Mouse (Mus musculus) small intestine, adult 2 months (tissue): ENCODE measurements around the gene Ift81. TPM values are rescaled to one million over a fixed set of nuclear protein-coding genes. Genes with fewer than 3 reads are reported as not detected.
A peak's percentile ranks its signal among the peaks of the same experiment; 100 is the strongest.

Experiments used
- H3K27ac ChIP-seq: fragments of 200-500 bp; 2 replicates; pipeline ENCODE4 v1.5.1; 2012; ENCODE audit warnings: low read depth, low read length, control low read depth, inconsistent platforms; ENCODE audit not compliant: insufficient read depth
- H3K27me3 ChIP-seq: fragments of 200-500 bp; 2 replicates; pipeline ENCODE4 v1.6.1; 2012; ENCODE audit warnings: mild to moderate bottlenecking, moderate library complexity, low read length, inconsistent platforms; ENCODE audit not compliant: control insufficient read depth, insufficient read depth
- H3K36me3 ChIP-seq: fragments of 200-500 bp; 2 replicates; pipeline ENCODE4 v1.6.1; 2012; ENCODE audit warnings: mild to moderate bottlenecking, low read length, control low read depth, inconsistent platforms; ENCODE audit not compliant: control insufficient read depth, insufficient read depth
- H3K4me1 ChIP-seq: fragments of 200-500 bp; 2 replicates; pipeline ENCODE4 v1.6.1; 2012; ENCODE audit warnings: low read length, inconsistent platforms, mixed read lengths; ENCODE audit not compliant: control insufficient read depth, insufficient read depth, insufficient read length
- H3K4me3 ChIP-seq: fragments of 200-500 bp; 2 replicates; pipeline ENCODE4 v1.5.1; 2012; ENCODE audit warnings: low read depth, mild to moderate bottlenecking, control low read depth, inconsistent platforms, low read length, moderate library complexity
- CTCF ChIP-seq: fragments of 200-500 bp; IDR thresholded peaks from 2 replicates; pipeline ENCODE4 v1.5.1; 2012; ENCODE audit warnings: low read depth, mild to moderate bottlenecking, control low read depth, inconsistent platforms, low read length, moderate library complexity, mixed read lengths; ENCODE audit not compliant: insufficient replicate concordance, insufficient read length; ENCODE audit errors: extremely low read depth
- POLR2A ChIP-seq: fragments of 200-500 bp; IDR thresholded peaks from 2 replicates; pipeline ENCODE4 v1.6.1; 2012; ENCODE audit warnings: low read depth, mild to moderate bottlenecking, control low read depth, inconsistent platforms, low read length, moderate library complexity
- WGBS: fragments of 180-500 bp; shearing (Covaris S2); methylation state at CpG from one replicate; pipeline ENCODE4 v1.1.7; 2018; 5-methylcytosine and 5-hydroxymethylcytosine counted together
- polyA plus RNA-seq: library from polyadenylated mRNA; depleted of rRNA; stranded (reverse); fragments of >200 nt; gene quantifications from 2 replicates; pipeline ENCODE4 v1.2.3, GENCODE M21; 2012

Gene Ift81
- polyA plus RNA-seq, 1 experiment = 0.15 TPM

- no peaks in the 10 kb centered on the region for H3K36me3 ChIP-seq
- H3K27ac ChIP-seq = peak within 1 kb of the TSS; percentile 74
These were observed 29.4 kb upstream of the Ift81 start, which contains the start of gene P2rx7 for GRCm38 (mm10) chr5:122643701-122644100. Gene P2rx7 (plus strand): TSS chr5:122643911.

GRCm38 (mm10) chr5:122639986-122640385 lies 25.7 kb upstream of the Ift81 start:
- Histone ChIP-seq H3K4me3 (no peak overlapping the region), H3K27ac (no peak overlapping the region), H3K4me1 (peaks cover 9% of the 10 kb centered on the region), H3K27me3 (no peaks in the 10 kb centered on the region), H3K36me3 (no peaks in the 10 kb centered on the region)
- TF ChIP-seq POLR2A (no peak), CTCF (no peak)
- WGBS = 80% methylated on average over 5 of the region's 5 CpGs

More at GRCm38 (mm10) chr5:122643701-122644100, 29.4 kb upstream of the Ift81 start, which contains the start of gene P2rx7:
- TF ChIP-seq CTCF (no peak), POLR2A (no peak)
- Histone ChIP-seq H3K4me1 (peaks cover 6% of the 10 kb centered on the region), H3K4me3 (peak within 1 kb of the TSS; percentile 57), H3K27me3 (no peaks in the 10 kb centered on the region)
- whole genome bisulfite sequencing = 45% methylated on average over 12 of the region's 12 CpGs

- WGBS = 89% methylated on average over 4 of the region's 4 CpGs
- H3K4me1 ChIP-seq = peaks cover 9% of the 10 kb centered on the region
- H3K36me3 ChIP-seq = no peaks in the 10 kb centered on the region
- no peak overlapping the region for H3K27ac ChIP-seq
- TF ChIP-seq CTCF = no peak
- no peak for TF ChIP-seq POLR2A
- no peaks in the 10 kb centered on the region for H3K27me3 ChIP-seq
- no peak overlapping the region for H3K4me3 ChIP-seq
These were observed 25.2 kb upstream of the Ift81 start for GRCm38 (mm10) chr5:122639517-122639916.

GRCm38 (mm10) chr5:122638296-122638695 lies 24.0 kb upstream of the Ift81 start:
- Histone ChIP-seq H3K4me1 (peaks cover 3% of the 10 kb centered on the region; the same call in 1 of the 2 replicates), H3K27ac (no peak overlapping the region), H3K4me3 (no peak overlapping the region), H3K36me3 (no peaks in the 10 kb centered on the region), H3K27me3 (no peaks in the 10 kb centered on the region)
- no peak for TF ChIP-seq CTCF
- no peak for TF ChIP-seq POLR2A
- 60% methylated on average over 2 of the region's 2 CpGs for WGBS

DNA sequence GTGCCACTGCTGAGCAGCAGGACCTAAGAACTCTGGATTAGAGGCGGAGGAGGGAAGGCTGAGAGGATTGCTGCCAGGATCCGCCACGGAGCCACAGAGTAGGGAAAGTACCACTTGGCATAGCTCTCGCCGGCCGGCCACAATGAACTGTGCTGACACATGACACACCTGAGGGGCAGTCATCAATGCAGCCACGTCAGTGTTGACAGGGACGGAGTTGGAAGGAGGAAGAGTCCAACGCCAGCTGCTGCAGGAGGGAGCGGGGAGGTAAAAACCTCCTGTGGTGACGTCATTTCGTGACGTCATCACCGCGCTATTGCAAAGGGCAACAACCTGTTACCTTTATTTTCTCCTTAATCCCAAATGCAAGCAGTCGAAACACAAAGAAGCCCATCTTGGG lies 22.6 kb upstream of the Ift81 start:
- 22% methylated on average over 16 of the region's 16 CpGs for WGBS
- peak overlapping the region; percentile 22 for H3K4me3 ChIP-seq

DNA sequence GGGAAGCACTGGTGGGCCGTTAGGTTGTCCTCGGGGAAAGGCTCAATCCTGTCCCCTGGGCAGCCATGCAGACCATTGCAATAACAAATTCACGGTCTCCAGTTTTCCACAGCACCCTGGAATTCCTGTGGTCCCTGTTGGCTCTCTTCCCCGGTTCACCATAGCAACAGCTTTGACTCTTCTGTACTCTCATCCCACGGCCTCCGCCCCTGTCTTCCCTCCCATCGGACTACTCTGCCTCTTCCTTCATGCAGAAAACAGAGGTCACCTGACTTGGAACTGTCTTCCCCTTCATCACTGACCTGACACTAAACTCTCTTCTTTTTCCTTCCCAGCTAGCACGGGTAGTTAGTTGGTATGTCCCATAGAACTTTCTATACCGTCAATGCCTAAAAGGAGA lies 22.0 kb upstream of the Ift81 start:
- 77% methylated on average over 9 of the region's 9 CpGs for WGBS
- Histone ChIP-seq H3K36me3 (no peaks in the 10 kb centered on the region), H3K4me1 (peaks cover 3% of the 10 kb centered on the region; the same call in 1 of the 2 replicates), H3K4me3 (no peak overlapping the region), H3K27me3 (no peaks in the 10 kb centered on the region), H3K27ac (no peak overlapping the region)
- TF ChIP-seq CTCF = no peak
- TF ChIP-seq POLR2A = no peak

More for the DNA sequence above, 22.6 kb upstream of the Ift81 start:
- Histone ChIP-seq H3K27ac (no peak overlapping the region), H3K36me3 (no peaks in the 10 kb centered on the region), H3K4me1 (peaks cover 3% of the 10 kb centered on the region; the same call in 1 of the 2 replicates), H3K27me3 (no peaks in the 10 kb centered on the region)
- no peak for TF ChIP-seq POLR2A
- no peak for TF ChIP-seq CTCF

DNA sequence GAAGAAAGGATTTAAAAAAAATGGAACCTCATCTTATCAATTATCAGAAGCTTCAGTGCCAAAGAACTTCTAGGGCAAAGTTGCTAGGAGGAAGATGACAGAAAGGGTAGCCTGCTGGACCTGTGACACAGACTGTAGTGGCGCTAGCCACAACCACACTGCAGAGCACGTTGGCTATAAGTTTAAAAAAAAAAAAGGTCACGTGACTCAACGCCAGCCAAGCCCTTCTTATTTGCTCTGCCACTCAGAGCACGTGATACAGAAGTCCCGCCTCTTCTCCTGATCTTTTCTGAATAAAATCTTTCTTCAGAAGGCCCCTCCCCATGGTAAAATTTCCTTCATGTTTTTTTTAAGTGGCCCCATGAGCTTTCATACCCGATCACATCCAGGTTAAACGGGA lies 20.9 kb upstream of the Ift81 start:
- Histone ChIP-seq H3K4me1 (peaks cover 3% of the 10 kb centered on the region; the same call in 1 of the 2 replicates), H3K36me3 (no peaks in the 10 kb centered on the region), H3K27me3 (no peaks in the 10 kb centered on the region), H3K4me3 (no peak overlapping the region), H3K27ac (no peak overlapping the region)
- WGBS = 57% methylated on average over 8 of the region's 8 CpGs
- TF ChIP-seq CTCF (no peak), POLR2A (no peak)

GRCm38 (mm10) chr5:122627243-122627642 lies 12.9 kb upstream of the Ift81 start:
- TF ChIP-seq CTCF = peak; percentile 87; the same call in 1 of the 2 replicates
- no peak for TF ChIP-seq POLR2A
- 34% methylated on average over 2 of the region's 2 CpGs for WGBS
- H3K27me3 ChIP-seq = no peaks in the 10 kb centered on the region
- no peak overlapping the region for H3K4me3 ChIP-seq
- H3K36me3 ChIP-seq = no peaks in the 10 kb centered on the region
- no peak overlapping the region for H3K27ac ChIP-seq
- H3K4me1 ChIP-seq = no peaks in the 10 kb centered on the region
